Mouse (Mus musculus) brain, embryonic 14.5 days (tissue): ENCODE measurements around the gene Lypd5.
A peak's percentile ranks its signal among the peaks of the same experiment; 100 is the strongest.

Experiments
- CTCF ChIP-seq: fragments of 200-500 bp; IDR thresholded peaks from 2 replicates; pipeline ENCODE4 v1.5.1; 2012; ENCODE audit warnings: inconsistent platforms, mild to moderate bottlenecking, moderate library complexity, borderline replicate concordance; ENCODE audit not compliant: insufficient read depth, insufficient read length; ENCODE audit errors: extremely low read depth
- POLR2A ChIP-seq: fragments of 200-500 bp; IDR thresholded peaks from 2 replicates; pipeline ENCODE4 v1.6.1; 2012; ENCODE audit warnings: mild to moderate bottlenecking, inconsistent platforms, borderline replicate concordance; ENCODE audit not compliant: poor library complexity, insufficient read depth, insufficient read length, severe bottlenecking; ENCODE audit errors: extremely low read depth

DNA sequence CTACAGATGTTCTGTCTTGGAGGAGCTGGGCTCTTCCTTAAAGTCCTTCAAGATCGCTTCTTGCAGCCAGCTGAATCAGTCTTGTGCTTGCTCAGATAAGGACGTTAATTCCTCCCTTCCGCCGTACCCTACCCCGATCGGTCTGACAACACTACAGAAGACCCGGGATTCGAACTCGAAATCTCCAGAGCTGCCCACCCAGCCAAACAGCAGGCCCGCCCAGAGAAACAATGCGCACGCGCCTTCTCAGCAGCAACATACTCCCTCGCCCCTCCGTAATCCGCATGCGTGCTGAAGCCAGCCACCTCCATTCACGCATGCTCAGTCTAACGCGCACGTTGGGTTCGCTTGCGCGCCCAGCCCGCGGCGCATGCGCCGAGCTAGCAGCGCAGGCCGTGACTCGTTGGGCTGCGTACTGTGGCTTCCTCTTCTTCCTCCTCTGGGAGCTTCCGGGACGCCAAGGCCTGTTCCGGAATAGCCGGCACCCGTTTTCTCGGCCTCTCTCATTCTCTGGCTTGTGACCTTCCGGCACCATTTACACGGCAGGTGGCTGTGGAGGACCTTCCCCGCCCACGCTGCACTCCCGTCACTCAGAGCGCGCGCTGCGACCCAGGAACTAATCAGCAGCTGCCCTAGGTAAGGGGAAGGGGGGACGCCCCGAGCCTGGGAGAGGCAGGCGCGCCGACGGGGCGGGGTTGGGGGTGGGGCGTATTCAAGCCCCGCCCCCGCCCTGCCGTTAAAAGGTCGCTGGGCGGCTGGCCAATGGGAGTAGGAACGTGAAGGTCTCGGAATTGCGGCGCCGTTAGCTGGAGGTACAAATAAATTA lies 50.5 kb downstream of the Lypd5 start, which contains the start of gene Smg9:
- TF ChIP-seq CTCF (no peak), POLR2A (peak; percentile 62; the same call in 1 of the 2 replicates)
